Mouse (Mus musculus): ENCODE measurements around the gene Serpinb9f.
"Not testable (repeated sequence)": the region's sequence is repeated elsewhere in the genome, so short reads cannot be mapped to it uniquely, and the experiment has no call there.

The Serpinb9f gene

DNA sequence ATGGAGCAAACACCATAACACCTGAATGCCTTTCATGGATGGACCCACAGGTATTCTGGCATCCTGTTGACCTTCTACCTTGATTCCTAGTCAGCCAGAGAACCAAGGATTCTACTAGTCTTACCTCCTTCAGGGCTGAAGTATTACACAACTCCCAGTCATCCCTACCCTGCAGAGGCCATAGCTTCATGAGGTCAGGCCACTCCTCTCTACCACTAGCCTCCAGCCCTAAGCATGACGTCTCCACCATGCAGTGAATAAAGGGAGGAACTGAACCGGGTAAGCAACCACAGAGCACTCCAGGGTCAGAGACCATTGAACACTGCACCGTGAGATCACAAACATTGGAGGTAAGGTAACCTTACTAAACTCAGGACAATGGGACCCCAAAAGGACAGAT, at the start of gene Serpinb9f:
Gene Serpinb9f, plus strand, starts transcription at position 301 of the 400 bp plus-strand sequence.
- DNase-seq (ENCODE audit: low spot score in 2 of 2), result not testable (repeated sequence)

DNA sequence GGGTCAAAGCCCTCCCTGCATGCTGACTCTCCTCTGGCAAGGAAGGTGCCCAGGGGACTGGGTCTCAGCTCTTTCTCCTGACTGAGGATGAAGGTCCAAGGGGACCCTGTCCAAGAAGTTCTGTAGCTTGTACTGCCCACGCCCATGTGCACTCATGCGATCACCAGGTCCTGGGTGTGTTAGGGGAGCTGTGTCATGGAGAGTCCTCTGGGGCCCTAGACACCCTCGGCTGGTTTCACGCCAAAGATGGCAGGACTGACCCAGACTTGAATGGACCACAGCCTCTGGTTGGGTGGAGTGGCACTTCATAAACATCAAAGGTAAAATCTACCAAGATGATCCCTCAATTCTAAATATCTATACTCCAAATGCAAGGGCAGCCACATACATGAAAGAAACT, 15.2 kb upstream of the Serpinb9f start:
- not testable (repeated sequence) for DNase-seq (ENCODE audit: low spot score in 2 of 2)

GRCm38 (mm10) chr13:33356666-33357065, 32.8 kb downstream of the Serpinb9f start:
- not testable (repeated sequence) for DNase-seq (ENCODE audit: low spot score in 2 of 2)
